Mouse (Mus musculus): ENCODE measurements around the gene Rabgef1. TPM values are rescaled to one million over a fixed set of nuclear protein-coding genes. Genes with fewer than 3 reads are reported as not detected.
A peak's percentile ranks its signal among the peaks of the same experiment; 100 is the strongest.

Rabgef1 gene
- polyA plus RNA-seq, 1 experiment from 2014 or later = 25.7 TPM

GRCm38 (mm10) chr5:130180362-130180761 lies 8.8 kb downstream of the Rabgef1 start:
- Histone ChIP-seq H3K4me3 (ENCODE audit: low read depth, low read length) (no peak overlapping the region), H3K4me2 (replicated peaks; ENCODE audit: low read depth, low read length) (no peak overlapping the region), H3K27ac (ENCODE audit: low read length) (no peak overlapping the region), H3K9me3 (ENCODE audit: control insufficient read depth, low read depth, low read length) (no peaks in the 10 kb centered on the region), H3K27me3 (ENCODE audit: control insufficient read depth, insufficient read depth, low read length) (no peaks in the 10 kb centered on the region), H3K9ac (replicated peaks; ENCODE audit: low read depth, low read length) (no peak overlapping the region), H3K4me1 (ENCODE audit: control insufficient read depth, insufficient read depth, low read length) (peaks cover 21% of the 10 kb centered on the region), H3K36me3 (ENCODE audit: control insufficient read depth, insufficient read depth, low read length) (no peaks in the 10 kb centered on the region)
- ATAC-seq (ENCODE audit: insufficient number of reproducible peaks, insufficient read depth, low FRiP score, low read depth) = no peak
- WGBS = 68% methylated on average over 7 of the region's 7 CpGs

GRCm38 (mm10) chr5:130181740-130182540 lies 10.3 kb downstream of the Rabgef1 start:
- Histone ChIP-seq H3K9ac (replicated peaks; ENCODE audit: low read depth, low read length) (no peak overlapping the region), H3K4me3 (ENCODE audit: low read depth, low read length) (no peak overlapping the region), H3K36me3 (ENCODE audit: control insufficient read depth, insufficient read depth, low read length) (no peaks in the 10 kb centered on the region), H3K27me3 (ENCODE audit: control insufficient read depth, insufficient read depth, low read length) (no peaks in the 10 kb centered on the region), H3K4me2 (replicated peaks; ENCODE audit: low read depth, low read length) (no peak overlapping the region), H3K4me1 (ENCODE audit: control insufficient read depth, insufficient read depth, low read length) (peaks cover 21% of the 10 kb centered on the region), H3K27ac (ENCODE audit: low read length) (no peak overlapping the region), H3K9me3 (ENCODE audit: control insufficient read depth, low read depth, low read length) (no peaks in the 10 kb centered on the region)
- no peak for ATAC-seq (ENCODE audit: insufficient number of reproducible peaks, insufficient read depth, low FRiP score, low read depth)
- WGBS = 73% methylated on average over 6 of the region's 6 CpGs

- no peaks in the 10 kb centered on the region for H3K27me3 ChIP-seq (ENCODE audit: control insufficient read depth, insufficient read depth, low read length)
- WGBS = 46% methylated on average over 3 of the region's 3 CpGs
- 0 out of 2 replicates have a peak, but pooled peaks cover under 1% of the 10 kb centered on the region for H3K36me3 ChIP-seq (ENCODE audit: control insufficient read depth, insufficient read depth, low read length)
- no peak overlapping the region for H3K9ac ChIP-seq (replicated peaks; ENCODE audit: low read depth, low read length)
- H3K4me1 ChIP-seq (ENCODE audit: control insufficient read depth, insufficient read depth, low read length) = peaks cover 21% of the 10 kb centered on the region
- no peak overlapping the region for H3K27ac ChIP-seq (ENCODE audit: low read length)
- H3K4me2 ChIP-seq (replicated peaks; ENCODE audit: low read depth, low read length) = no peak overlapping the region
- H3K4me3 ChIP-seq (ENCODE audit: low read depth, low read length) = no peak overlapping the region
- no peak for ATAC-seq (ENCODE audit: insufficient number of reproducible peaks, insufficient read depth, low FRiP score, low read depth)
- H3K9me3 ChIP-seq (ENCODE audit: control insufficient read depth, low read depth, low read length) = no peaks in the 10 kb centered on the region
These were observed 10.9 kb downstream of the Rabgef1 start for GRCm38 (mm10) chr5:130182541-130182821.

- no peaks in the 10 kb centered on the region for H3K27me3 ChIP-seq (ENCODE audit: control insufficient read depth, insufficient read depth, low read length)
- H3K9me3 ChIP-seq (ENCODE audit: control insufficient read depth, low read depth, low read length) = no peaks in the 10 kb centered on the region
- H3K4me1 ChIP-seq (ENCODE audit: control insufficient read depth, insufficient read depth, low read length) = 0 out of 2 replicates have a peak, but pooled peaks cover 14% of the 10 kb centered on the region
- no peak overlapping the region for H3K27ac ChIP-seq (ENCODE audit: low read length)
- no peak overlapping the region for H3K4me2 ChIP-seq (replicated peaks; ENCODE audit: low read depth, low read length)
- WGBS = 84% methylated on average over 9 of the region's 9 CpGs
- no peak overlapping the region for H3K4me3 ChIP-seq (ENCODE audit: low read depth, low read length)
- H3K36me3 ChIP-seq (ENCODE audit: control insufficient read depth, insufficient read depth, low read length) = peaks cover 4% of the 10 kb centered on the region; the same call in 1 of the 2 replicates
- no peak overlapping the region for H3K9ac ChIP-seq (replicated peaks; ENCODE audit: low read depth, low read length)
- ATAC-seq (ENCODE audit: insufficient number of reproducible peaks, insufficient read depth, low FRiP score, low read depth) = no peak
These were observed 12.7 kb downstream of the Rabgef1 start for GRCm38 (mm10) chr5:130184193-130184856.

GRCm38 (mm10) chr5:130185312-130185711 lies 13.7 kb downstream of the Rabgef1 start:
- Histone ChIP-seq H3K27ac (ENCODE audit: low read length) (no peak overlapping the region), H3K4me3 (ENCODE audit: low read depth, low read length) (no peak overlapping the region), H3K9ac (replicated peaks; ENCODE audit: low read depth, low read length) (no peak overlapping the region), H3K36me3 (ENCODE audit: control insufficient read depth, insufficient read depth, low read length) (peaks cover 11% of the 10 kb centered on the region; the same call in 1 of the 2 replicates), H3K4me2 (replicated peaks; ENCODE audit: low read depth, low read length) (no peak overlapping the region), H3K4me1 (ENCODE audit: control insufficient read depth, insufficient read depth, low read length) (0 out of 2 replicates have a peak, but pooled peaks cover 13% of the 10 kb centered on the region), H3K9me3 (ENCODE audit: control insufficient read depth, low read depth, low read length) (no peaks in the 10 kb centered on the region), H3K27me3 (ENCODE audit: control insufficient read depth, insufficient read depth, low read length) (no peaks in the 10 kb centered on the region)
- no peak for ATAC-seq (ENCODE audit: insufficient number of reproducible peaks, insufficient read depth, low FRiP score, low read depth)
- 75% methylated on average over 6 of the region's 6 CpGs for WGBS

- Histone ChIP-seq H3K4me2 (replicated peaks; ENCODE audit: low read depth, low read length) (no peak overlapping the region), H3K9ac (replicated peaks; ENCODE audit: low read depth, low read length) (no peak overlapping the region), H3K27me3 (ENCODE audit: control insufficient read depth, insufficient read depth, low read length) (no peaks in the 10 kb centered on the region), H3K9me3 (ENCODE audit: control insufficient read depth, low read depth, low read length) (no peaks in the 10 kb centered on the region), H3K36me3 (ENCODE audit: control insufficient read depth, insufficient read depth, low read length) (peaks cover 22% of the 10 kb centered on the region), H3K4me1 (ENCODE audit: control insufficient read depth, insufficient read depth, low read length) (0 out of 2 replicates have a peak, but pooled peaks cover 10% of the 10 kb centered on the region), H3K4me3 (ENCODE audit: low read depth, low read length) (no peak overlapping the region), H3K27ac (ENCODE audit: low read length) (no peak overlapping the region)
- 68% methylated on average over 7 of the region's 7 CpGs for WGBS
- ATAC-seq (ENCODE audit: insufficient number of reproducible peaks, insufficient read depth, low FRiP score, low read depth) = 0 out of 2 replicates have a peak, but pooled peaks have one; percentile 40
These were observed 15.8 kb downstream of the Rabgef1 start for GRCm38 (mm10) chr5:130187383-130187782.

- H3K9ac ChIP-seq (replicated peaks; ENCODE audit: low read depth, low read length) = no peak overlapping the region
- H3K4me2 ChIP-seq (replicated peaks; ENCODE audit: low read depth, low read length) = no peak overlapping the region
- no peak overlapping the region for H3K4me3 ChIP-seq (ENCODE audit: low read depth, low read length)
- 0 out of 2 replicates have a peak, but pooled peaks cover 4% of the 10 kb centered on the region for H3K4me1 ChIP-seq (ENCODE audit: control insufficient read depth, insufficient read depth, low read length)
- 92% methylated on average over 6 of the region's 6 CpGs for WGBS
- no peaks in the 10 kb centered on the region for H3K27me3 ChIP-seq (ENCODE audit: control insufficient read depth, insufficient read depth, low read length)
- no peak for ATAC-seq (ENCODE audit: insufficient number of reproducible peaks, insufficient read depth, low FRiP score, low read depth)
- H3K36me3 ChIP-seq (ENCODE audit: control insufficient read depth, insufficient read depth, low read length) = peaks cover 31% of the 10 kb centered on the region
- no peaks in the 10 kb centered on the region for H3K9me3 ChIP-seq (ENCODE audit: control insufficient read depth, low read depth, low read length)
- no peak overlapping the region for H3K27ac ChIP-seq (ENCODE audit: low read length)
These were observed 19.3 kb downstream of the Rabgef1 start for GRCm38 (mm10) chr5:130190909-130191308.

GRCm38 (mm10) chr5:130191865-130192264 lies 20.3 kb downstream of the Rabgef1 start:
- Histone ChIP-seq H3K9ac (replicated peaks; ENCODE audit: low read depth, low read length) (no peak overlapping the region), H3K27ac (ENCODE audit: low read length) (peak overlapping the region; percentile 29; the same call in 1 of the 2 replicates), H3K9me3 (ENCODE audit: control insufficient read depth, low read depth, low read length) (no peaks in the 10 kb centered on the region), H3K4me2 (replicated peaks; ENCODE audit: low read depth, low read length) (no peak overlapping the region), H3K27me3 (ENCODE audit: control insufficient read depth, insufficient read depth, low read length) (no peaks in the 10 kb centered on the region), H3K4me1 (ENCODE audit: control insufficient read depth, insufficient read depth, low read length) (0 out of 2 replicates have a peak, but pooled peaks cover 4% of the 10 kb centered on the region), H3K36me3 (ENCODE audit: control insufficient read depth, insufficient read depth, low read length) (peaks cover 31% of the 10 kb centered on the region), H3K4me3 (ENCODE audit: low read depth, low read length) (no peak overlapping the region)
- ATAC-seq (ENCODE audit: insufficient number of reproducible peaks, insufficient read depth, low FRiP score, low read depth) = no peak
- WGBS = 62% methylated on average over 6 of the region's 6 CpGs

All from stomach, embryonic 14.5 days (tissue).